Mouse (Mus musculus): ENCODE measurements at regions not wholly inside any gene's neighbourhood (a gene's known extent, or its start where the extent isn't known, plus 50 kb on each side); places are given as distances from the start of the nearest gene placed in this dataset.

DNA sequence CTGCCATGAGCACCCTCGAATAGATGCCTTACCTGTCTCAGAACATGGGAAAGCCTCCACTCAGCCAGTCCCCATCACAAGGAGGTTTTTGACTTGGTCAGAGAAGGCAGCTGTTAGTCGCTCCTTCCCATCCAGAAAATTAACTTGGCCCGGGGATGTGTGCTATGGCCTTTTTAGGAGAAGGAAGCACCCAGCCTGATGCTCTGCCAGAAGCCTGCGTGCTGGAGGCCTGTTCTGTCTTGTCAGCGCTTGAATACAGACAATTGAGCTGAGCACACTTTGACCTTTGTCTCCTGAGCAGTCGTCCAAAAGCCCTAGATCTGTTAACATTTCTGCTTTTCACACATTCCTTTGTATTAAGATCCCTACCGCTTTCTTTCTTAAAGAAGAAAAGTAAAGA is 370.4 kb upstream of the Tbx3 start:
- no peak for TF ChIP-seq CTCF (IDR thresholded peaks at IDR 0.05; ENCODE audit: extremely low read depth, insufficient read depth, low read length)
- no peak for TF ChIP-seq POLR2A (IDR thresholded peaks at IDR 0.05; ENCODE audit: extremely low read depth, insufficient read depth, low read length)
